7 mouse cellular contexts compared by ENCODE assay signal in the genomic region with DNA sequence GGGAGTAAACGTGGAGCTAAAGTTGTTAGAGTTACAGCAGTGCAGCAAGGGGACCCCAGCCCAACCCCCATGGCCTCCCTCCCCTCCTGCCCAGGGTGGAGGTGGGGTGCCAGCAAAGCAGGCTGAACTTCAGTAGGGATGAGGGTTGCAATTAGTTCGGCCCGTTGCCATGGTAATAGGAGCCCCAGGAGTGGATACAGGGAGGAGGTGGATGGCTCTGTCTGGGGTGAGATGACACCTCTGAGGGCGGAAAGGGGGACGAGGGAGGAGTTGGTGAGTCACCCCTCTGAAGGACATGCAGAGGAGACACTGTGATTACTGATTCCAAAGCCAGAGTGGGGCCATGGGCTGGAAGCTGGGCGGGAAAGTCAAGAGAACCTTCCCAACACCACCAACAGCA. TPM values are rescaled to one million over a fixed set of nuclear protein-coding genes. Genes with fewer than 3 reads are reported as not detected.
DNase-seq lines count a peak whose midpoint lies in the region; ATAC-seq and TF ChIP-seq lines count a peak whose summit lies in the region.

No protein-coding gene starts in this region.

- H3K27ac ChIP-seq in forebrain, embryonic 11.5 days (ENCODE audit: low read depth, low read length): no peak overlapping the region
- peak overlapping the region; percentile 64 for H3K27ac ChIP-seq in limb, embryonic 14.5 days (replicated peaks; ENCODE audit: low read depth, low read length)
- no peak overlapping the region for H3K27ac ChIP-seq in thymus, adult 2 months (ENCODE audit: control insufficient read depth, insufficient read depth, low read length)

- no peak for TF ChIP-seq POLR2A in limb, embryonic 14.5 days (IDR thresholded peaks at IDR 0.05; ENCODE audit: borderline replicate concordance, extremely low read depth, insufficient read depth, insufficient read length)
- no peak for TF ChIP-seq POLR2A in thymus, adult 2 months (IDR thresholded peaks at IDR 0.05; ENCODE audit: control insufficient read depth, extremely low read depth, insufficient read depth, low read length, poor library complexity)

- peak overlapping the region; percentile 74 for H3K4me2 ChIP-seq in forebrain, embryonic 11.5 days (ENCODE audit: low read depth, low read length, severe bottlenecking)
- peak overlapping the region; percentile 79 for H3K4me2 ChIP-seq in limb, embryonic 14.5 days (replicated peaks; ENCODE audit: low read depth, low read length, severe bottlenecking)

- peaks cover 12% of the 10 kb centered on the region for H3K4me1 ChIP-seq in forebrain, embryonic 11.5 days (replicated peaks; ENCODE audit: control insufficient read depth, insufficient read depth, low read length)
- peaks cover 16% of the 10 kb centered on the region for H3K4me1 ChIP-seq in limb, embryonic 14.5 days (ENCODE audit: control insufficient read depth, insufficient read depth, low read length)
- H3K4me1 ChIP-seq in thymus, adult 2 months (replicated peaks; ENCODE audit: control insufficient read depth, insufficient read depth, low read length): peaks cover 16% of the 10 kb centered on the region

- no peaks in the 10 kb centered on the region for H3K9me3 ChIP-seq in forebrain, embryonic 11.5 days (ENCODE audit: control insufficient read depth, low read length)
- H3K9me3 ChIP-seq in limb, embryonic 14.5 days (ENCODE audit: control insufficient read depth, low read length): no peaks in the 10 kb centered on the region

- peak overlapping the region; percentile 50 for H3K9ac ChIP-seq in forebrain, embryonic 11.5 days (ENCODE audit: low read length)
- H3K9ac ChIP-seq in limb, embryonic 14.5 days (ENCODE audit: low read depth, low read length, severe bottlenecking): peak overlapping the region; percentile 55

- no peak for TF ChIP-seq CTCF in thymus, adult 2 months (IDR thresholded peaks at IDR 0.05; ENCODE audit: borderline replicate concordance, control insufficient read depth, extremely low read depth, insufficient read depth, low read length, poor library complexity)

- DNase-seq in thymus, postnatal 4 days: peak; percentile 15
- no peak for DNase-seq in thymus, postnatal 14 days
- DNase-seq in forebrain, embryonic 11.5 days (ENCODE audit: low spot score): no peak
- no peak for DNase-seq in limb, embryonic 14.5 days (ENCODE audit: low spot score)
- DNase-seq in layer of hippocampus, adult 9-10 months (ENCODE audit: low spot score): no peak
- no peak for DNase-seq in right cerebral cortex, adult 18-20 months
- DNase-seq in thymus, adult 2 months: no peak

- H3K36me3 ChIP-seq in forebrain, embryonic 11.5 days (ENCODE audit: control insufficient read depth, insufficient read depth, low read length): peaks cover 2% of the 10 kb centered on the region; the same call in 1 of the 2 replicates
- peaks cover 78% of the 10 kb centered on the region for H3K36me3 ChIP-seq in limb, embryonic 14.5 days (ENCODE audit: control insufficient read depth, insufficient read depth, low read length)
- H3K36me3 ChIP-seq in thymus, adult 2 months (ENCODE audit: control insufficient read depth, insufficient read depth, low read length): no peaks in the 10 kb centered on the region

- 22% methylated on average over 6 of the region's 6 CpGs for WGBS in forebrain, embryonic 11.5 days
- WGBS in limb, embryonic 14.5 days: 15% methylated on average over 6 of the region's 6 CpGs
- WGBS in thymus, adult 2 months: 81% methylated on average over 6 of the region's 6 CpGs

- H3K4me3 ChIP-seq in forebrain, embryonic 11.5 days (ENCODE audit: low read depth, low read length): peak overlapping the region; percentile 32
- peak overlapping the region; percentile 37 for H3K4me3 ChIP-seq in limb, embryonic 14.5 days (replicated peaks; ENCODE audit: low read length)
- no peak overlapping the region; the same call in 1 of the 2 replicates for H3K4me3 ChIP-seq in thymus, adult 2 months (ENCODE audit: control insufficient read depth, insufficient read depth, low read length)

- H3K27me3 ChIP-seq in forebrain, embryonic 11.5 days (ENCODE audit: control insufficient read depth, insufficient read depth, low read length): 0 out of 2 replicates have a peak, but pooled peaks cover 2% of the 10 kb centered on the region
- no peaks in the 10 kb centered on the region for H3K27me3 ChIP-seq in limb, embryonic 14.5 days (ENCODE audit: control insufficient read depth, insufficient read depth, low read length)
- H3K27me3 ChIP-seq in thymus, adult 2 months (ENCODE audit: control insufficient read depth, insufficient read depth, low read length): no peaks in the 10 kb centered on the region

- peak; percentile 43; the same call in 1 of the 2 replicates for ATAC-seq in forebrain, embryonic 11.5 days (replicated peaks; ENCODE audit: low FRiP score)
- no peak for ATAC-seq in limb, embryonic 14.5 days (ENCODE audit: low FRiP score, low read depth)

RNA-seq across cellular contexts. Expression of gene Phldb1, which starts 26.1 kb away (rescaled TPM):
- 43.5 and 46.0 TPM in 2 replicates for polyA plus RNA-seq in forebrain, embryonic 11.5 days (2014; fragmentation: Nextera tagmentation; extraction: Ambion mirVana)
- 85.6 and 113 TPM in 2 replicates for polyA plus RNA-seq in limb, embryonic 14.5 days (2012; rRNA removed)
- polyA plus RNA-seq in limb, embryonic 14.5 days (2014; fragmentation: Nextera tagmentation; extraction: Ambion mirVana): 36.5 and 46.2 TPM in 2 replicates
- polyA plus RNA-seq in thymus, adult 2 months (2012; rRNA removed): 16.5 and 27.3 TPM in 2 replicates

RNA-seq across cellular contexts. Expression of gene Treh, which starts 35.9 kb away (rescaled TPM):
- polyA plus RNA-seq in forebrain, embryonic 11.5 days (2014; fragmentation: Nextera tagmentation; extraction: Ambion mirVana): not detected in 2 replicates
- not detected in 2 replicates for polyA plus RNA-seq in limb, embryonic 14.5 days (2012; rRNA removed)
- polyA plus RNA-seq in limb, embryonic 14.5 days (2014; fragmentation: Nextera tagmentation; extraction: Ambion mirVana): not detected in 2 replicates
- polyA plus RNA-seq in thymus, adult 2 months (2012; rRNA removed): 0.15 and 0.29 TPM in 2 replicates

RNA-seq across cellular contexts. Expression of gene Arcn1, which starts 58.7 kb away (rescaled TPM):
- polyA plus RNA-seq in forebrain, embryonic 11.5 days (2014; fragmentation: Nextera tagmentation; extraction: Ambion mirVana): 171 and 185 TPM in 2 replicates
- polyA plus RNA-seq in limb, embryonic 14.5 days (2012; rRNA removed): 105 and 111 TPM in 2 replicates
- 221 and 234 TPM in 2 replicates for polyA plus RNA-seq in limb, embryonic 14.5 days (2014; fragmentation: Nextera tagmentation; extraction: Ambion mirVana)
- 42.0 and 43.1 TPM in 2 replicates for polyA plus RNA-seq in thymus, adult 2 months (2012; rRNA removed)

RNA-seq across cellular contexts. Expression of gene Ift46, which starts 58.8 kb away (rescaled TPM):
- 121 TPM in 2 replicates for polyA plus RNA-seq in forebrain, embryonic 11.5 days (2014; fragmentation: Nextera tagmentation; extraction: Ambion mirVana)
- polyA plus RNA-seq in limb, embryonic 14.5 days (2012; rRNA removed): 109 and 116 TPM in 2 replicates
- 123 and 131 TPM in 2 replicates for polyA plus RNA-seq in limb, embryonic 14.5 days (2014; fragmentation: Nextera tagmentation; extraction: Ambion mirVana)
- 35.1 and 42.2 TPM in 2 replicates for polyA plus RNA-seq in thymus, adult 2 months (2012; rRNA removed)
